8 mouse cellular contexts compared by ENCODE assay signal in genomic region chr19:32390116-32390515, GRCm38 (mm10). TPM values are rescaled to one million over a fixed set of nuclear protein-coding genes. Genes with fewer than 3 reads are reported as not detected.
DNase-seq lines count a peak whose midpoint lies in the region; ATAC-seq lines count a peak whose summit lies in the region.

No protein-coding gene starts in this region.

- peak overlapping the region; percentile 95 for H3K4me2 ChIP-seq in kidney, embryonic 15.5 days
- H3K4me2 ChIP-seq in embryonic facial prominence, embryonic 12.5 days (replicated peaks): peak overlapping the region; percentile 92

- H3K4me3 ChIP-seq in kidney, embryonic 15.5 days (replicated peaks): peak overlapping the region; percentile 94
- peak overlapping the region; percentile 80 for H3K4me3 ChIP-seq in embryonic facial prominence, embryonic 12.5 days

- 80% methylated on average over 7 of the region's 7 CpGs for WGBS in kidney, embryonic 15.5 days
- 85% methylated on average over 7 of the region's 7 CpGs for WGBS in embryonic facial prominence, embryonic 12.5 days

- no peak for DNase-seq in kidney, adult 18-20 months
- DNase-seq in induced T-regulatory cell, adult 2 months (ENCODE audit: low read depth): peak; percentile 31
- DNase-seq in neural tube, embryonic 10.5 days (ENCODE audit: extremely low spot score, low spot score): peak; percentile 30
- no peak for DNase-seq in thymus, postnatal 4 days
- no peak for DNase-seq in frontal cortex, postnatal 14 days (ENCODE audit: low spot score in 2 of 2)
- DNase-seq in layer of hippocampus, postnatal 25 days (ENCODE audit: extremely low spot score in 1 of 2, low spot score in 1 of 2): no peak

- peaks cover 25% of the 10 kb centered on the region for H3K4me1 ChIP-seq in kidney, embryonic 15.5 days
- H3K4me1 ChIP-seq in embryonic facial prominence, embryonic 12.5 days: peaks cover 16% of the 10 kb centered on the region; the same call in 1 of the 2 replicates

- no peak for ATAC-seq in kidney, embryonic 15.5 days (replicated peaks; ENCODE audit: low FRiP score)
- ATAC-seq in embryonic facial prominence, embryonic 12.5 days (ENCODE audit: insufficient number of reproducible peaks, insufficient read depth, low FRiP score, low TSS enrichment): no peak

- H3K27me3 ChIP-seq in kidney, embryonic 15.5 days: no peaks in the 10 kb centered on the region
- no peaks in the 10 kb centered on the region for H3K27me3 ChIP-seq in embryonic facial prominence, embryonic 12.5 days

- H3K27ac ChIP-seq in kidney, embryonic 15.5 days: no peak overlapping the region
- H3K27ac ChIP-seq in embryonic facial prominence, embryonic 12.5 days: no peak overlapping the region

- no peak overlapping the region for H3K9ac ChIP-seq in kidney, embryonic 15.5 days
- H3K9ac ChIP-seq in embryonic facial prominence, embryonic 12.5 days: peak overlapping the region; percentile 79; the same call in 1 of the 2 replicates

- peaks cover 3% of the 10 kb centered on the region; the same call in 1 of the 2 replicates for H3K36me3 ChIP-seq in kidney, embryonic 15.5 days
- H3K36me3 ChIP-seq in embryonic facial prominence, embryonic 12.5 days: no peaks in the 10 kb centered on the region

- no peaks in the 10 kb centered on the region for H3K9me3 ChIP-seq in kidney, embryonic 15.5 days (replicated peaks)
- no peaks in the 10 kb centered on the region for H3K9me3 ChIP-seq in embryonic facial prominence, embryonic 12.5 days

RNA-seq across cellular contexts. Expression of gene Sgms1, which starts 0.6 kb away (rescaled TPM):
- 52.6 and 57.0 TPM in 2 replicates for polyA plus RNA-seq in kidney, embryonic 15.5 days (2015; fragmentation: Nextera tagmentation; extraction: Ambion mirVana)
- polyA plus RNA-seq in embryonic facial prominence, embryonic 12.5 days (2016; fragmentation: Nextera tagmentation; extraction: Ambion mirVana): 27.0 and 28.9 TPM in 2 replicates
- total RNA-seq in layer of hippocampus, postnatal 25 days (2021): 10 to 100 TPM; 37.0 to 45.7 TPM

Comparison
In these comparisons a context has a peak if more than half of its experiments do, and no peak if none do; other contexts are left out.
1. DNase-seq: peak in induced T-regulatory cell, adult 2 months (single experiment) and neural tube, embryonic 10.5 days (single experiment); none in kidney, adult 18-20 months (single experiment), thymus, postnatal 4 days (single experiment), frontal cortex, postnatal 14 days (0 of 2) and layer of hippocampus, postnatal 25 days (0 of 2).